Mouse (Mus musculus) brown adipose tissue, adult 24 weeks (tissue): ENCODE results near the gene Onecut1. TPM values are rescaled to one million over a fixed set of nuclear protein-coding genes. Genes with fewer than 3 reads are reported as not detected.

ENCODE experiments used
- H3K27ac ChIP-seq: fragments of 200-500 bp; replicated peaks from 2 replicates; pipeline ENCODE4 v1.5.1; 2012; ENCODE audit warnings: low read depth, mild to moderate bottlenecking, low read length
- H3K4me1 ChIP-seq: fragments of 200-500 bp; 2 replicates; pipeline ENCODE4 v1.6.1; 2012; ENCODE audit warnings: low read length, mixed read lengths; ENCODE audit not compliant: control insufficient read depth, insufficient read depth, insufficient read length
- H3K4me3 ChIP-seq: fragments of 200-500 bp; 2 replicates; pipeline ENCODE4 v1.5.1; 2012; ENCODE audit warnings: low read depth, mild to moderate bottlenecking, low read length, moderate library complexity; ENCODE audit not compliant: insufficient read depth
- polyA plus RNA-seq: library from polyadenylated mRNA; stranded (reverse); fragments of >200 nt; gene quantifications from 2 replicates; pipeline ENCODE4 v1.2.4, GENCODE M21; 2012; ENCODE audit not compliant: missing spikeins, insufficient read depth, insufficient read length

Gene Onecut1
- polyA plus RNA-seq = not detected in 2 replicates

GRCm38 (mm10) chr9:74861561-74861980, at the start of gene Onecut1:
Gene Onecut1, plus strand, starts transcription at chr9:74861921.
- H3K4me1 ChIP-seq = peaks cover 6% of the 10 kb centered on the region
- H3K4me3 ChIP-seq = peak within 1 kb of the TSS; percentile 27
- H3K27ac ChIP-seq = no peak within 1 kb of the TSS

DNA sequence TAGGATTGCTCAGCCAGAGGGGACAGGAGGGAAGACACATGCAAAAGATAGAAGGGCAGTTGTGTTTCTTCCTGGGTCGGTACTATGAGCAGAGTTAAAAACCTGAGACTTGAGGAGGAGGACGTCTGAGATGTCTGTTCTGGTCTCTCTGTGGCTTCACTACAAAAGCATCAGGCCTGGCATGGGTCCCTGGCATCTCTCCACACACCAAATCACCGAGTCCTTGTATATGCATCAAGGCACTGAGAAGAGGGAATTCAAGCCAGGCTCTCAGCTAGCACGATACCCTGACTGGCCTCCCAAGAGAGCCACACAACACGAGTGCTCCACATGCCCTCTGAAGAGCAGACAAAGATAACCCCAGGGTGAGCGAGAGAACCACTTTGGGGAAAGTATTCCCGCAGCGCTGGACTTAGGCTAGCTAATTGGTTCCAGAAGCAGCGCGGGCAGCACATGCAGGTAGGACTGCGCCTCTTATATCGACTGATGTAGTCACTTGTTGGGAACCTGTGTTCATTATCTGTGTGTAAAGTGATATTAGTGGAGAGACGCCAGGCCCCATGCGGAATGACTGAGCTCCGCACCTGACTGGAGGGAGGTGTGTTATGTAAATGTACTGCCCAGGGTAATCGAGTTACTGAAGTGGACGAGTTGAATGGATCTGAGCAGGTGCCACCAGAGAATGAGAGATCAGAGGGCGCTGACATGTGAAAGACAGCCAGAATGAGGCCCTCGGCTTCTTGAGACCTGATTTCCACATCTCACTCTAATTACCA, 41.8 kb upstream of the Onecut1 start:
- H3K27ac ChIP-seq = no peak overlapping the region

DNA sequence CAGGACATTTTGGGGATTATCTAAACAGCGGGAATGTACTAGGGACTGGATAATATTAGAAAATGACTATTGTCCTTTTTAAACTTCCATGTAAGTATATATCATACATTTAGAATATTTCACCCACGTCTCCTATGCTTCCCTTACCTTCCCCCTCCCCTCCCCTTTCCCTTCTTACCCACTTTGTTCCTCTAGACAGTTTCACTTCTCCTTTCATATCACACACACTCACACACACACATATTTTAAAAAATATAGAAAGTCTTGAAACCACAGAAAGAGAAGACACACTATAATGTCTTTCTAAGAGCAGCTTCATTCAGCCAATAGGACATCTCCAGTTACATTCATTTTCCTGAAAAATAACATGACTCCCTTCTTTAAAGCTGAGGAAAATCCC, 36.6 kb upstream of the Onecut1 start:
- H3K4me3 ChIP-seq = no peak overlapping the region
- H3K27ac ChIP-seq = no peak overlapping the region
- H3K4me1 ChIP-seq = no peaks in the 10 kb centered on the region

More for the DNA sequence above, 41.8 kb upstream of the Onecut1 start:
- H3K4me3 ChIP-seq = no peak overlapping the region
- no peaks in the 10 kb centered on the region for H3K4me1 ChIP-seq

DNA sequence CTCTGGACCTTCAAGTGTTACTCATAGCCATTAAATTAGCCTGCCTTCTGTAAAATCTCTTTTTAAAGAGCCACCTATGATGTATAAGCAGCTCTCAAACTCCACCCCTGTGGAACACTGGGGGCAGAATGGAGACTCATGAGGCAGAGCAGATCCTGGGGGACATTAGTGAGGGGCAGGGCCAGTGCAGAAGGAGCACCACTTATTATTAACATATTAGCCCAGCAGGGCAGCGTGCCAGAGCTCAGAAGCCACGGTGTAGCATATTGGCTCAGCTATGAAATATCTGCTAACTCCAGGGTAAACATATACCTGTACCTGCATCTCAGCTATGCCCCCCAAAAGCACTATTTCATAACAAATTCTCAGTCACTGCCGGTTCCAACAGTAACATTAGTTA, 32.5 kb upstream of the Onecut1 start:
- H3K4me1 ChIP-seq = no peaks in the 10 kb centered on the region
- H3K4me3 ChIP-seq = no peak overlapping the region
- no peak overlapping the region for H3K27ac ChIP-seq

DNA sequence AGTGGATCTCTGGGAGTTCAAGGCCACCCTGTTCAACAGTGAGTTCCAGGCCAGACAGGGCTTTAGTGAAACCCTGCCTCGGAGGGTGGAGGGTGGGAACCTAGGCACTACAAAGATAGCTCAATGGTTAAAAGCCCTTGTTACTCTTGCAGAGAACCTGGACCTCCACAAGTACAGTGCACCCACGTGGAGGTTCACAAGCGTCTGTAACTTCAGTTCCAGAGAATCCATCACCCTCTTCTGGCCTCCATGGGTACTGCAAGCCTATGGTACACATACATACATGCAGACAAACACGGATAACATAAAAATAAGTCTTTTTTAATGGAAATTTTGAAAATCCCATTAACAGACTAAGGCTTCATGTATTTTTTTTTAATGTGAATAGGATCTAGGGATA, 18.8 kb upstream of the Onecut1 start:
- Histone ChIP-seq H3K4me1 (no peaks in the 10 kb centered on the region), H3K4me3 (no peak overlapping the region), H3K27ac (no peak overlapping the region)

DNA sequence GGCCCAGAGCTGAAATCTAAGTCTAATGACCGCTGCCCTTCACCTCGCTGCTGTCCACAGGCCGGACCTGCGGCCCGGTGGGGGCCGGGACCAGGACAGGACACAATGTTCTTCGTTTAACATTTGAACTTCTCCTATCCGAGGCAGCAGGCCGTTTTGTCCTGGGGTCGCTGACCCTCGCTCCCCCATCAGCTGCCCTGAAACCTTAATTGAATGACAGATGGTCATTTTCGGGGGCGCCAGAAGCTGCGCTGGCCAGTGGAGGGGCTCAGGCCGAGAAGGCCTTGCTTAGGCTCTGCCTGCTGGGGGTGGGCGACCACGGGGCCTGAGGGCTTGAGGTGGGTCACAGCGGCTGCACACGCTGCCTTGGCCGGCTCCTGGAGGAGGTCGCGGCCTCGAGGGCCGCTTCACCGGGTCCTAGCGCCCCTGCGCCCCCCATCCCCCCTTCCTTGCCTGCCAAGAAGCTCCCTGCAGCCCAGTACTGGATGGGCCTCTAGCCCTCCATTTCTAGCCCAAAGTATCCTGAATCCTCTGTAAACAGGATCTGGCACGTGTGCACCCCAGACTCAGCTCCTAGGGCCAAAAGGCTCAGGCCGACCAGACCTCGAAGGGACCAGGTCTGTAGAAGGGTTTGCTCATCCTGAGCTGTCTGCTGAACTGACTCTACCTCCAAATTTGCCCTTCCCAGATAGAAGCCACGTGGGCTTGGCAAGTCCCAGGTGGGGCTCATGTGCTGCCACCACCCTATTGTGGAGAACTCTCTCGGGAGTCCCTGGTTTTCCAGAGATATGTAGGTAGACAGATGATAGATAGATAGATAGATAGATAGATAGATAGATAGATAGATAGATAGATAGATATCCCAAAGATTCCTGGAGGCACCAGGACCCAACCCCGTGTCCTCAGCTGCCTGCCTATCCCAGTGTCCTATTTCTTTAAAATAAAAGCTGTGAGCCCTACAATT, 14.6 kb upstream of the Onecut1 start:
- H3K27ac ChIP-seq = no peak overlapping the region
- H3K4me1 ChIP-seq = peaks cover 5% of the 10 kb centered on the region

GRCm38 (mm10) chr9:74848411-74849194, 13.1 kb upstream of the Onecut1 start:
- no peak overlapping the region for H3K27ac ChIP-seq
- H3K4me3 ChIP-seq = peak overlapping the region; percentile 35
- H3K4me1 ChIP-seq = peaks cover 5% of the 10 kb centered on the region

More for the DNA sequence above, 14.6 kb upstream of the Onecut1 start:
- H3K4me3 ChIP-seq = no peak overlapping the region

- H3K4me1 ChIP-seq = peaks cover 5% of the 10 kb centered on the region
- no peak overlapping the region for H3K27ac ChIP-seq
- H3K4me3 ChIP-seq = peak overlapping the region; percentile 35
These were observed 12.3 kb upstream of the Onecut1 start for GRCm38 (mm10) chr9:74849195-74849978.

- no peak overlapping the region for H3K4me3 ChIP-seq
- H3K4me1 ChIP-seq = peaks cover 5% of the 10 kb centered on the region
- no peak overlapping the region for H3K27ac ChIP-seq
These were observed 11.5 kb upstream of the Onecut1 start for GRCm38 (mm10) chr9:74849979-74850780.

DNA sequence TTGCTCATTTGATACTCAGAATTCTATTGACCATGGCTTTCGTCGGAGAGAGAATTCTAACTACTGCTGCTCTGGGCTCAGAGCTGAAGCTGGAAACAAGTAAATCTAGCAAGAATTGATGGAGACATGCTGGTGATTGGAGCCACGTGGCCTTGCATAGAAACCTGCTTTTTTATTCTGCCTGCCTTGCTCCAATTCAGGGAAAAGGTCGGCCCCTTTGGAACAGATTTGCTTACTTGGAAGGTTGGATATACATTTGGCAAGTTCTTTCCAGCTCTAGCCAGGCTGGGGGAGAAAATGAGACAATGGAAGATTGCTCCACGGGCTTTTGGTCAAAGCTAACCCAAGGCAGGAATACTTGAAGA, 11.0 kb upstream of the Onecut1 start:
- peaks cover 5% of the 10 kb centered on the region for H3K4me1 ChIP-seq
- H3K27ac ChIP-seq = no peak overlapping the region
- H3K4me3 ChIP-seq = no peak overlapping the region

DNA sequence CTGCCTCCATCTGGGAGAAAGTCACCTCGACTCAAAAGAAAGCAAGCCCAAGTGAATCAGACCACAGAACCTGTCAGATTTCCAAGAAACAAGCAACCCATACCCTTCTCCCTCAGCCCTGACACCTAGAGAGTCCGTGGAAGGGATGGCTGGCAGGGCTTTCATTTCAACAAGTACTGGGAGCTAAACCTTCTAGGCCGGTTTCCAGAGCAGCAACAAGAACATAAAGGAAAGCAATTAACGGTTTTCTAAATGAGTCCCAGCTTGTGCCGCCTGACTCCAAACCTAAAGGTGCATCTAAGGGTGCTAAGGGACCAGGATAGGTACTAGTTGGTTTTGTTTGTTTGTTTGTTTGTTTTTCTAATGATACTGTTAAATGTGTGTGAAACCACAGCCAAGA, 10.1 kb upstream of the Onecut1 start:
- H3K4me1 ChIP-seq = peaks cover 5% of the 10 kb centered on the region
- no peak overlapping the region for H3K4me3 ChIP-seq
- no peak overlapping the region for H3K27ac ChIP-seq

GRCm38 (mm10) chr9:74852361-74852760, 9.4 kb upstream of the Onecut1 start:
- Histone ChIP-seq H3K27ac (no peak overlapping the region), H3K4me1 (peaks cover 5% of the 10 kb centered on the region), H3K4me3 (no peak overlapping the region)

GRCm38 (mm10) chr9:74853191-74854072, 8.3 kb upstream of the Onecut1 start:
- H3K4me1 ChIP-seq = peaks cover 5% of the 10 kb centered on the region
- H3K4me3 ChIP-seq = no peak overlapping the region
- H3K27ac ChIP-seq = no peak overlapping the region
